In the genomic region with DNA sequence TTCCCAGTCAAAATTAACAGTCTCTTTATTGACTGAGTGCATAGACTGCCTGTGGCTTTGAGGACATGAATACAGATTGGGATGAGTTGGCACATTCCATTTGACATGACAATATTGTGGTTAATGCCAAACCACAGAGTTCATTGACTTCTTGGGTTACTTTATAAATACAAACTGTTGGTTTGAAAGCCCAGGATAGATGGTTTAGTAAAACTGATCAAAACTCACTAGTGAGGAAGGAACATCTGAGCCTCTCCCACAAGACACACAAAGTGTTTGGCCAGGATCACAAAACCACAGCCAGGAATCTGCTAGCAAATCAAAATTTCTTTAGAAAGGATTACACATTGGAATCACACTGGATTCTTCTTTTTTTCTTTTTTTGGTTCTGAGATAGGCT, we compare ENCODE assay signal across 28 mouse cellular contexts. TPM values are rescaled to one million over a fixed set of nuclear protein-coding genes. Genes with fewer than 3 reads are reported as not detected.
DNase-seq lines count a peak whose midpoint lies in the region; ATAC-seq and TF ChIP-seq lines count a peak whose summit lies in the region.
"Had no signal": no experiment of that assay in that cellular context is flagged by ENCODE, and none has a peak within 500 bp of the region (broad histone marks: within the 10 kb centered on the region; RNA-seq: fewer than 3 reads in every experiment).

No protein-coding gene starts in this region.

- H3K9me3 ChIP-seq in forebrain, embryonic 15.5 days, result no peaks in the 10 kb centered on the region
- H3K9me3 ChIP-seq: hindbrain, embryonic 10.5 days; hindbrain, embryonic 13.5 days; intestine, embryonic 15.5 days had no signal

- no peaks in the 10 kb centered on the region for H3K27me3 ChIP-seq in liver, adult 2 months (ENCODE audit: control insufficient read depth, insufficient read depth, low read length)
- H3K27me3 ChIP-seq in C2C12 (ENCODE audit: control insufficient read depth, insufficient read depth, insufficient read length), result no peaks in the 10 kb centered on the region
- H3K27me3 ChIP-seq in Patski, result no peaks in the 10 kb centered on the region
- 0 out of 2 replicates have a peak, but pooled peaks cover 3% of the 10 kb centered on the region for H3K27me3 ChIP-seq in forebrain, embryonic 15.5 days
- H3K27me3 ChIP-seq: intestine, embryonic 15.5 days had no signal

- peak; percentile 17 for ATAC-seq in Patski
- ATAC-seq in forebrain, embryonic 15.5 days (replicated peaks), result no peak
- ATAC-seq: CD4-positive, CD25-positive, alpha-beta regulatory T cell, adult 4 months; forebrain, embryonic 14.5 days; hindbrain, embryonic 16.5 days; intestine, embryonic 15.5 days had no signal

- CTCF ChIA-PET in Patski (lab: Charles Lee), result no interaction called here

- no peak for TF ChIP-seq POLR2A in liver, adult 2 months (IDR thresholded peaks at IDR 0.05; ENCODE audit: extremely low read depth, insufficient read depth, low read length)

- H3K79me3 ChIP-seq in C2C12 (ENCODE audit: low read depth), result no peaks in the 10 kb centered on the region

- H3K4me2 ChIP-seq in forebrain, embryonic 15.5 days (replicated peaks), result no peak overlapping the region
- H3K4me2 ChIP-seq: heart, embryonic 11.5 days; hindbrain, embryonic 13.5 days; intestine, embryonic 15.5 days had no signal

- no peaks in the 10 kb centered on the region for H3K4me1 ChIP-seq in liver, adult 2 months (ENCODE audit: control insufficient read depth, insufficient read depth, low read length)
- peaks cover 5% of the 10 kb centered on the region; the same call in 1 of the 2 replicates for H3K4me1 ChIP-seq in forebrain, embryonic 15.5 days
- H3K4me1 ChIP-seq: intestine, embryonic 15.5 days had no signal

- in situ Hi-C loops in Patski (cut with MboI; ENCODE audit: low pct_unique_long_range_greater_than_20kb), result no loop called here

- H3K9ac ChIP-seq in liver, adult 2 months (ENCODE audit: low read depth, low read length), result no peak overlapping the region
- no peak overlapping the region for H3K9ac ChIP-seq in forebrain, embryonic 15.5 days (replicated peaks)
- H3K9ac ChIP-seq: hindbrain, embryonic 13.5 days; intestine, embryonic 15.5 days had no signal

- no peaks in the 10 kb centered on the region for H3K36me3 ChIP-seq in liver, adult 2 months (ENCODE audit: control insufficient read depth, insufficient read depth, low read length)
- no peaks in the 10 kb centered on the region for H3K36me3 ChIP-seq in C2C12 (ENCODE audit: control insufficient read depth, insufficient read depth)
- H3K36me3 ChIP-seq in forebrain, embryonic 15.5 days, result no peaks in the 10 kb centered on the region
- H3K36me3 ChIP-seq: hindbrain, embryonic 10.5 days; hindbrain, embryonic 13.5 days; intestine, embryonic 15.5 days had no signal

- H3K79me2 ChIP-seq in liver, adult 2 months (ENCODE audit: control insufficient read depth, insufficient read depth, low read length), result no peaks in the 10 kb centered on the region
- H3K79me2 ChIP-seq in C2C12 (ENCODE audit: control insufficient read depth, insufficient read depth), result no peaks in the 10 kb centered on the region

- TF ChIP-seq CTCF in liver, adult 2 months (IDR thresholded peaks at IDR 0.05; ENCODE audit: low read depth, low read length), result no peak
- TF ChIP-seq CTCF in C2C12 (IDR thresholded peaks at IDR 0.05; ENCODE audit: control insufficient read depth, insufficient read depth, insufficient read length), result no peak
- TF ChIP-seq CTCF in Patski (IDR thresholded peaks at IDR 0.05), result no peak

- POLR2A ChIA-PET in Patski (lab: Charles Lee), result no interaction called here

- DNase-seq in liver, adult 2 months (ENCODE audit: extremely low read depth, low read depth, low spot score), result peak; percentile 31
- DNase-seq in liver (no peak), Patski (ENCODE audit: low read depth, low spot score) (no peak)
- no peak for DNase-seq in cerebellum, postnatal 36 days
- DNase-seq: adrenal gland, adult 8-10 months; adrenal gland, postnatal 25 days; B cell, adult 2 months; cerebellum, adult 11-12 months; cerebellum, adult 8-10 months; cerebellum, postnatal 10 days; gastrocnemius, postnatal 25 days; heart, adult 11 months; heart, postnatal 36 days; kidney, adult 11 months had no signal

- no peak overlapping the region for H3ac ChIP-seq in C2C12 (ENCODE audit: control insufficient read depth, insufficient read length, low read depth)

- H3K4me3 ChIP-seq in liver, adult 2 months (ENCODE audit: insufficient read depth, low read depth, low read length), result no peak overlapping the region
- H3K4me3 ChIP-seq in C2C12 (ENCODE audit: insufficient read depth, poor library complexity, severe bottlenecking), result no peak overlapping the region
- no peak overlapping the region for H3K4me3 ChIP-seq in forebrain, embryonic 15.5 days
- H3K4me3 ChIP-seq: hindbrain, embryonic 10.5 days; hindbrain, embryonic 13.5 days; intestine, embryonic 15.5 days had no signal

- H3K27ac ChIP-seq in liver, adult 2 months (replicated peaks; ENCODE audit: insufficient read depth, low read depth, low read length), result no peak overlapping the region
- H3K27ac ChIP-seq in forebrain, embryonic 15.5 days (replicated peaks), result no peak overlapping the region
- H3K27ac ChIP-seq: hindbrain, embryonic 10.5 days; hindbrain, embryonic 13.5 days; intestine, embryonic 15.5 days had no signal

TF ChIP-seq in C2C12, 6 proteins besides CTCF, POLR2A, EP300 and RAD21:
- TF ChIP-seq MYOD1 (IDR thresholded peaks at IDR 0.05; ENCODE audit: control insufficient read depth, insufficient read length, low read depth) (no peak), MYOG (IDR thresholded peaks at IDR 0.05; ENCODE audit: control insufficient read depth, extremely low read depth, insufficient read length) (no peak), USF1 (IDR thresholded peaks at IDR 0.05; ENCODE audit: low read depth) (no peak), MAX (IDR thresholded peaks at IDR 0.05) (no peak), CEBPB (IDR thresholded peaks at IDR 0.05; ENCODE audit: low read depth) (peak; percentile 0), FOSL1 (IDR thresholded peaks at IDR 0.05; ENCODE audit: insufficient read depth, low read length, poor library complexity, severe bottlenecking) (peak; percentile 22)
TF ChIP-seq in C2C12: peak in this region for 2.

RNA-seq across cellular contexts. Expression of a gene that starts 30.0 kb away (rescaled TPM):
- not detected in 2 replicates for total RNA-seq in liver, adult 2 months (2014; rRNA removed)
- not detected in 2 replicates for polyA plus RNA-seq in liver, adult 2 months (2012; rRNA removed)
- polyA plus RNA-seq in C2C12 (2012; fragmentation: generic; extraction: Trizol), result 1.2 TPM
- 0.03 TPM for polyA plus RNA-seq in Patski (2021)
- polyA plus RNA-seq in forebrain, embryonic 15.5 days (2015; fragmentation: Nextera tagmentation; extraction: Ambion mirVana), result 15.4 and 15.8 TPM in 2 replicates
- total RNA-seq: adrenal gland, adult 8-10 months; adrenal gland, postnatal 25 days; gastrocnemius, adult 8-10 months; gastrocnemius, postnatal 25 days; heart, adult 8-10 months; heart, postnatal 36 days; MEL had no signal
- polyA plus RNA-seq: CD4-positive, CD25-positive, alpha-beta regulatory T cell, adult 4 months; heart, embryonic 14.5 days; heart, postnatal 0 days; intestine, embryonic 15.5 days had no signal
